Mouse (Mus musculus) fibroblast of lung, adult 2 months (primary cell): ENCODE results near the gene Gfi1b.

Experiments used
- DNase-seq: peaks from one replicate; pipeline ENCODE4 v3.0.0-alpha.2; 2011; ENCODE audit warnings: low read depth

Gene Gfi1b

GRCm38 (mm10) chr2:28622521-28623124, 841 bp upstream of the Gfi1b start:
- DNase-seq, result no peak

GRCm38 (mm10) chr2:28621111-28621510, 671 bp downstream of the Gfi1b start:
- no peak for DNase-seq

- no peak for DNase-seq
These were observed 1.3 kb downstream of the Gfi1b start for GRCm38 (mm10) chr2:28620522-28620921.

- no peak for DNase-seq
These were observed 2.4 kb downstream of the Gfi1b start for GRCm38 (mm10) chr2:28619369-28619768.

- DNase-seq, result no peak
These were observed 2.9 kb downstream of the Gfi1b start for GRCm38 (mm10) chr2:28618777-28619336.

- no peak for DNase-seq
These were observed 4.0 kb downstream of the Gfi1b start for GRCm38 (mm10) chr2:28617498-28618486.

- DNase-seq, result no peak
These were observed 4.9 kb downstream of the Gfi1b start for GRCm38 (mm10) chr2:28616874-28617273.

GRCm38 (mm10) chr2:28616358-28616757, 5.4 kb downstream of the Gfi1b start:
- DNase-seq, result no peak

- DNase-seq, result no peak
These were observed 8.2 kb downstream of the Gfi1b start for GRCm38 (mm10) chr2:28613599-28613998.

- DNase-seq, result no peak
These were observed 9.2 kb downstream of the Gfi1b start for GRCm38 (mm10) chr2:28612436-28613063.

- no peak for DNase-seq
These were observed 10.4 kb downstream of the Gfi1b start for GRCm38 (mm10) chr2:28611407-28611787.

- DNase-seq, result no peak
These were observed 10.9 kb downstream of the Gfi1b start for GRCm38 (mm10) chr2:28610716-28611406.

GRCm38 (mm10) chr2:28609851-28610250, 11.9 kb downstream of the Gfi1b start:
- DNase-seq, result no peak

- DNase-seq, result no peak
These were observed 14.2 kb downstream of the Gfi1b start for GRCm38 (mm10) chr2:28607341-28608165.

- no peak for DNase-seq
These were observed 15.0 kb downstream of the Gfi1b start for GRCm38 (mm10) chr2:28606601-28607340.

GRCm38 (mm10) chr2:28605789-28606541, 15.8 kb downstream of the Gfi1b start:
- no peak for DNase-seq

GRCm38 (mm10) chr2:28603542-28603941, 18.2 kb downstream of the Gfi1b start:
- DNase-seq, result no peak

GRCm38 (mm10) chr2:28601720-28602590, 19.8 kb downstream of the Gfi1b start:
- no peak for DNase-seq

GRCm38 (mm10) chr2:28599569-28599900, 22.2 kb downstream of the Gfi1b start:
- no peak for DNase-seq
